Comparison of ENCODE assay signal across 18 mouse cellular contexts in genomic region chr6:54916163-54916562, GRCm38 (mm10). TPM values are rescaled to one million over a fixed set of nuclear protein-coding genes. Genes with fewer than 3 reads are reported as not detected.
DNase-seq lines count a peak whose midpoint lies in the region; ATAC-seq lines count a peak whose summit lies in the region.
"Had no signal": no experiment of that assay in that cellular context is flagged by ENCODE, and none has a peak within 500 bp of the region (broad histone marks: within the 10 kb centered on the region; RNA-seq: fewer than 3 reads in every experiment).

No protein-coding gene starts in this region.

- WGBS in neural tube, embryonic 15.5 days, result 61% methylated on average over 4 of the region's 4 CpGs

- H3K27me3 ChIP-seq in neural tube, embryonic 15.5 days (replicated peaks), result no peaks in the 10 kb centered on the region
- H3K27me3 ChIP-seq: embryonic facial prominence, embryonic 15.5 days; midbrain, embryonic 13.5 days; Patski had no signal

- peak; percentile 12 to 52 for DNase-seq in urinary bladder, postnatal 4 days (ENCODE audit: low spot score in 2 of 2)
- no peak for DNase-seq in urinary bladder, adult 2 months (ENCODE audit: low spot score)
- peak; percentile 29 for DNase-seq in naive thymus-derived CD4-positive, alpha-beta T cell, adult 2 months (ENCODE audit: low read depth)
- DNase-seq in embryo, embryonic 10 days (ENCODE audit: low spot score), result no peak
- DNase-seq in left cerebral cortex, postnatal 14 days (ENCODE audit: low spot score in 2 of 2), result no peak
- DNase-seq: cerebellum, adult 9-10 months; gastrocnemius, postnatal 25 days; heart, postnatal 36 days had no signal

- intact Hi-C loops in left cerebral cortex, postnatal 14 days (cut with DNase I), result loop anchor here (5.0 to 10.0 kb wide), 3 partner anchors 101 to 256 kb away; no protein-coding TSS in a partner anchor

- no peak overlapping the region for H3K4me2 ChIP-seq in neural tube, embryonic 15.5 days
- H3K4me2 ChIP-seq: embryonic facial prominence, embryonic 15.5 days; midbrain, embryonic 13.5 days had no signal

- no peaks in the 10 kb centered on the region for H3K9me3 ChIP-seq in neural tube, embryonic 15.5 days (replicated peaks)
- H3K9me3 ChIP-seq: embryonic facial prominence, embryonic 15.5 days; heart, embryonic 10.5 days; midbrain, embryonic 13.5 days had no signal

- no peak overlapping the region for H3K27ac ChIP-seq in neural tube, embryonic 15.5 days (replicated peaks)
- H3K27ac ChIP-seq: embryonic facial prominence, embryonic 15.5 days; heart, embryonic 10.5 days; hindbrain, postnatal 0 days; macrophage; midbrain, embryonic 13.5 days; stomach, postnatal 0 days had no signal

- H3K4me1 ChIP-seq in neural tube, embryonic 15.5 days, result no peaks in the 10 kb centered on the region
- H3K4me1 ChIP-seq: embryonic facial prominence, embryonic 15.5 days; heart, embryonic 10.5 days; midbrain, embryonic 13.5 days had no signal

- no peak overlapping the region for H3K9ac ChIP-seq in neural tube, embryonic 15.5 days (replicated peaks)
- H3K9ac ChIP-seq: embryonic facial prominence, embryonic 15.5 days; midbrain, embryonic 13.5 days had no signal

- ATAC-seq in activated CD4-positive, CD25-positive, alpha-beta regulatory T cell, adult 4 months, result peak; percentile 8
- no peak for ATAC-seq in neural tube, embryonic 15.5 days (ENCODE audit: low FRiP score)
- ATAC-seq: hindbrain, postnatal 0 days; midbrain, embryonic 13.5 days; Patski had no signal

- no peaks in the 10 kb centered on the region for H3K36me3 ChIP-seq in neural tube, embryonic 15.5 days
- H3K36me3 ChIP-seq: embryonic facial prominence, embryonic 15.5 days; heart, embryonic 10.5 days; midbrain, embryonic 13.5 days had no signal

- H3K4me3 ChIP-seq in neural tube, embryonic 15.5 days (replicated peaks), result no peak overlapping the region
- H3K4me3 ChIP-seq: embryonic facial prominence, embryonic 15.5 days; heart, embryonic 10.5 days; midbrain, embryonic 13.5 days; myocyte had no signal

RNA-seq across cellular contexts. Expression of gene Nod1, which starts 56.2 kb away (rescaled TPM):
- polyA plus RNA-seq in urinary bladder, adult 2 months (2012; rRNA removed), result 22.1 and 23.4 TPM in 2 replicates
- 10 to 100 TPM in 1 of 2 experiments, 1 to 10 TPM in 1; 9.7 to 12.7 TPM for polyA plus RNA-seq in activated CD4-positive, CD25-positive, alpha-beta regulatory T cell, adult 4 months (2017; shearing (Covaris generic))
- 3.6 and 4.5 TPM in 2 replicates for polyA plus RNA-seq in neural tube, embryonic 15.5 days (2015; fragmentation: Nextera tagmentation; extraction: Ambion mirVana)
- 1 to 10 TPM; 3.0 to 3.2 TPM for total RNA-seq in left cerebral cortex, postnatal 14 days (2021)

Comparison
In these comparisons a context has a peak if more than half of its experiments do, and no peak if none do; other contexts are left out.
1. DNase-seq: peak in urinary bladder, postnatal 4 days (2 of 2) and naive thymus-derived CD4-positive, alpha-beta T cell, adult 2 months (single experiment); none in urinary bladder, adult 2 months (single experiment), embryo, embryonic 10 days (single experiment) and left cerebral cortex, postnatal 14 days (0 of 2).